Mouse (Mus musculus): ENCODE data around the gene Plekhg3. TPM values are rescaled to one million over a fixed set of nuclear protein-coding genes. Genes with fewer than 3 reads are reported as not detected.
A peak's percentile ranks its signal among the peaks of the same experiment; 100 is the strongest.

Gene Plekhg3
- total and polyA plus RNA-seq, 2 experiments from 2014 or later = 1.1 to 4.1 TPM

DNA sequence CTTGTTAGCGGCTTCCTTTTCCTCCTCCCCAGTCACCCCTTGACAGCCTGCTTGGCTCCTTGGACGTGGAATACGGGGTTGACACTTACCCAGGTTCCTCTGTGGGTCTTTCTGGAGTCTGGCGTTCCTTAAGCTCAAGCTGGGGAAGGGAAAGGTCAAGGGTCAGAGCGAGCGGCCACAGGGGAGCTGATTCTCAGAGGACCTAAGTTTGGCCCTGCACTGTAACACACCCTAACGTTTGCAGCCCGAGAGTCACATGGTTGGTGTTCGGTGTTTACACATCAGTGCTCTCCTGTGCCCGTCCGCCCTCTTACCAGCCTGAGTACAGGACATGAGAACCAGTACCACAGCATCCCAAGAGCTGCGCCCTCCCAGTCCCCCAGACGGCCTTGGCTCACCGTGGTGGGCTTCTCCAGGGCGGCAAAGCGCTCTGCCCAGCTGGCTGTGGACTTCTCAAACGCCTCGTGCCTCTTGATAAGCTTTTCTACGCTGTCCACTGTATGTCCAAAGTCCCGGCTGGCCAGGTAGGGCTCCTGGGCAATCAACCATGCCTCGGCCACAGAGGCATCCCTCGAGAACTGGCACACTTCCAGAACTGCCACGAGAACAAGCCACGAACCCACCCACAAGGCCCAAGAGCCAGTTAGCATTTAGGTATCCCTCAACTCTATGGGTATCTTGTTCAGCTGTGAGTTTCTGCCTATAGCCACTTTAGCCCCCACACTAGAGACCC lies 67.7 kb downstream of the Plekhg3 start:
- DNase-seq (no peak), ATAC-seq (no peak)
- no peak for TF ChIP-seq CTCF (IDR thresholded peaks at IDR 0.05; ENCODE audit: low read depth)
- 78% methylated on average over 24 of the region's 24 CpGs for WGBS
- H3K9ac ChIP-seq = no peak overlapping the region
- H3K36me3 ChIP-seq (ENCODE audit: insufficient read depth) = 0 out of 2 replicates have a peak, but pooled peaks cover 4% of the 10 kb centered on the region
- H3K9me3 ChIP-seq (ENCODE audit: low read length) = no peaks in the 10 kb centered on the region
- H3K27me3 ChIP-seq (ENCODE audit: insufficient read depth, low read length) = no peaks in the 10 kb centered on the region
- peaks cover 3% of the 10 kb centered on the region; the same call in 1 of the 2 replicates for H3K4me1 ChIP-seq (ENCODE audit: insufficient read depth)
- no peak overlapping the region for H3K4me2 ChIP-seq (ENCODE audit: low read depth)
- H3K27ac ChIP-seq (ENCODE audit: low read depth, low read length) = no peak overlapping the region
- no peak overlapping the region for H3K4me3 ChIP-seq (ENCODE audit: low read depth, low read length)

GRCm38 (mm10) chr12:76603779-76604178 lies 73.1 kb downstream of the Plekhg3 start:
- Histone ChIP-seq H3K4me1 (ENCODE audit: insufficient read depth) (no peaks in the 10 kb centered on the region), H3K36me3 (ENCODE audit: insufficient read depth) (0 out of 2 replicates have a peak, but pooled peaks cover 4% of the 10 kb centered on the region), H3K9me3 (ENCODE audit: low read length) (no peaks in the 10 kb centered on the region), H3K27me3 (ENCODE audit: insufficient read depth, low read length) (no peaks in the 10 kb centered on the region), H3K4me3 (ENCODE audit: low read depth, low read length) (no peak overlapping the region), H3K27ac (ENCODE audit: low read depth, low read length) (no peak overlapping the region), H3K9ac (no peak overlapping the region), H3K4me2 (ENCODE audit: low read depth) (no peak overlapping the region)
- TF ChIP-seq CTCF (IDR thresholded peaks at IDR 0.05; ENCODE audit: low read depth) = no peak
- no peak for DNase-seq
- 93% methylated on average over 9 of the region's 9 CpGs for WGBS
- no peak for ATAC-seq

- DNase-seq = no peak
- no peak overlapping the region for H3K27ac ChIP-seq (ENCODE audit: low read depth, low read length)
- no peaks in the 10 kb centered on the region for H3K27me3 ChIP-seq (ENCODE audit: insufficient read depth, low read length)
- H3K9ac ChIP-seq = no peak overlapping the region
- 62% methylated on average over 4 of the region's 4 CpGs for WGBS
- no peak for TF ChIP-seq CTCF (IDR thresholded peaks at IDR 0.05; ENCODE audit: low read depth)
- H3K4me3 ChIP-seq (ENCODE audit: low read depth, low read length) = no peak overlapping the region
- H3K4me2 ChIP-seq (ENCODE audit: low read depth) = no peak overlapping the region
- H3K4me1 ChIP-seq (ENCODE audit: insufficient read depth) = no peaks in the 10 kb centered on the region
- ATAC-seq = no peak
- 0 out of 2 replicates have a peak, but pooled peaks cover 4% of the 10 kb centered on the region for H3K36me3 ChIP-seq (ENCODE audit: insufficient read depth)
- no peaks in the 10 kb centered on the region for H3K9me3 ChIP-seq (ENCODE audit: low read length)
Measured at GRCm38 (mm10) chr12:76604546-76604945, 73.9 kb downstream of the Plekhg3 start.

- H3K9ac ChIP-seq = no peak overlapping the region
- H3K36me3 ChIP-seq (ENCODE audit: insufficient read depth) = 0 out of 2 replicates have a peak, but pooled peaks cover 4% of the 10 kb centered on the region
- ATAC-seq (no peak), DNase-seq (no peak)
- no peaks in the 10 kb centered on the region for H3K4me1 ChIP-seq (ENCODE audit: insufficient read depth)
- 69% methylated on average over 3 of the region's 3 CpGs for WGBS
- H3K4me3 ChIP-seq (ENCODE audit: low read depth, low read length) = no peak overlapping the region
- no peak overlapping the region for H3K27ac ChIP-seq (ENCODE audit: low read depth, low read length)
- no peak overlapping the region for H3K4me2 ChIP-seq (ENCODE audit: low read depth)
- H3K9me3 ChIP-seq (ENCODE audit: low read length) = no peaks in the 10 kb centered on the region
- TF ChIP-seq CTCF (IDR thresholded peaks at IDR 0.05; ENCODE audit: low read depth) = 0 out of 2 replicates have a peak, but pooled peaks have one; percentile 10
- H3K27me3 ChIP-seq (ENCODE audit: insufficient read depth, low read length) = no peaks in the 10 kb centered on the region
Measured at GRCm38 (mm10) chr12:76605837-76606236, 75.1 kb downstream of the Plekhg3 start.

DNA sequence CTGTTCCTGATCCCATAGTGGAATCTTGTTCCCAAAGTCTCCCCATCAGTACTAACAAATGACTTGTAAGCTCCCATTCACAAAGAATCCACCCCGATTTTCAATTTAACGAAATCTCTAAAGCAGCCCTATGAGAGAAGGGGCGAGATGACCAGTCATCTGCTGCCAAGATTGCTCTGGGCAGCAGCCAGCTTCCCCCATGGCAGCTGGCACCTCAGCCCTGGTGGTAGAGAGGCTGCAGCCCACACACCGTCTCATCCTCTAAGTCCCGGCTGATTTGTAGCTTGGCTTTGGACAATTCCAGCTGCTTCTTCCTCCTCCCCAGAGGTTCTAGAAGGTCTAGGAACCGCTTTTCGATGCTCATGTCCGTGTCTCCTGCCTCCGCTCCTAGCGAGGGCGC lies 77.5 kb downstream of the Plekhg3 start:
- ATAC-seq (peak; percentile 29; the same call in 1 of the 2 replicates), DNase-seq (no peak)
- Histone ChIP-seq H3K4me3 (ENCODE audit: low read depth, low read length) (no peak overlapping the region), H3K27me3 (ENCODE audit: insufficient read depth, low read length) (no peaks in the 10 kb centered on the region), H3K9me3 (ENCODE audit: low read length) (no peaks in the 10 kb centered on the region), H3K36me3 (ENCODE audit: insufficient read depth) (0 out of 2 replicates have a peak, but pooled peaks cover 3% of the 10 kb centered on the region), H3K27ac (ENCODE audit: low read depth, low read length) (no peak overlapping the region), H3K4me1 (ENCODE audit: insufficient read depth) (no peaks in the 10 kb centered on the region), H3K4me2 (ENCODE audit: low read depth) (no peak overlapping the region), H3K9ac (no peak overlapping the region)
- WGBS = 67% methylated on average over 11 of the region's 11 CpGs
- no peak for TF ChIP-seq CTCF (IDR thresholded peaks at IDR 0.05; ENCODE audit: low read depth)

DNA sequence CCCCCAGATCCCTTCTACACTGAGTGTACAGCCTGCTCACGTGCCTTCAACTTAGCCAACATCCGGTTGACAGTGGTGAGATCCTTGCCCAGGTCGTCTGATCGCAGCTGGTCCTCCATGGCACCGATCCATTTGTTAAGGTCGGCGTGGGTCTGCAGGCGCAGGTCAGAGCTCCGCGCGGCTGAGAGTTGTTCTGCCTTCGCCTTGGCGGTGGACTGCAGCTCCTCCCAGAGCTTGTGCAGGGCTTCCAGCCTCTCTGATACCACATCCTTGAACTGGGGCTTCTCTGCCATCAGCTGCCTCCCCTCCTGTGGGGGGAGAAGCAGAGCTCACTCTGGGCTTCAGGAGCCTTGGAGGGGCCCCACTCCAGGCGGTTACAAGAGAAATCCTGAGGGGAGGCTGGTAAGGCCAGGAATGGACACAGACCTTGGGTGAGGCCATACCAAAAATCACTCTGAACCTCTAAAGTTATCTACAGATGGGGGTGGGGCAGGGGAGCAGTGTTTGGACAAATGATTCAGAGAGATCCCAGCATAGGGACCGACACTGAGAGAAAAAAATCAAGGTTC lies 78.4 kb downstream of the Plekhg3 start:
- Histone ChIP-seq H3K27ac (ENCODE audit: low read depth, low read length) (no peak overlapping the region), H3K9me3 (ENCODE audit: low read length) (no peaks in the 10 kb centered on the region), H3K4me2 (ENCODE audit: low read depth) (no peak overlapping the region), H3K9ac (no peak overlapping the region), H3K36me3 (ENCODE audit: insufficient read depth) (0 out of 2 replicates have a peak, but pooled peaks cover 3% of the 10 kb centered on the region), H3K27me3 (ENCODE audit: insufficient read depth, low read length) (no peaks in the 10 kb centered on the region), H3K4me1 (ENCODE audit: insufficient read depth) (no peaks in the 10 kb centered on the region), H3K4me3 (ENCODE audit: low read depth, low read length) (no peak overlapping the region)
- WGBS = 83% methylated on average over 15 of the region's 15 CpGs
- TF ChIP-seq CTCF (IDR thresholded peaks at IDR 0.05; ENCODE audit: low read depth) = no peak
- ATAC-seq = no peak
- no peak for DNase-seq

DNA sequence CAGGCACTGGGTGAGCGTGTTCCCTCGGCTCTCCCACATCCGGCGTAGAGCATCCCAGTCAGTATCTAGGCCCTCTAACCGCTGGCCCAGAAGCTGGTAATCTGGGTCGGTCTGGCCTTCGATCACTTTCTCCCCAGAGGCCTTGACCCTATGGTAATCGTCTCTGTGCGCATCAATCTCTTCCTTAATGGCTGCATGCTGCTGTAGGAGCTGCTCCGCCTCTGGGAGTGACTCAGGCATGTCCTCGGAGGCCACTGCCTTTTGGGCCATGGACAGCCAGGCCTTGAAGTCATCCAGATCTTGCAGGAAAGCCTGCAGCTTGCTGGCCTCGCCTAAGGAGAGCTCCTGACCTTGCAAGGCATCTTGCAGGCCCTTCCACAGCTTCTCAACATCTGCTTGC lies 81.9 kb downstream of the Plekhg3 start:
- Histone ChIP-seq H3K27me3 (ENCODE audit: insufficient read depth, low read length) (no peaks in the 10 kb centered on the region), H3K9me3 (ENCODE audit: low read length) (no peaks in the 10 kb centered on the region), H3K36me3 (ENCODE audit: insufficient read depth) (0 out of 2 replicates have a peak, but pooled peaks cover 3% of the 10 kb centered on the region), H3K4me1 (ENCODE audit: insufficient read depth) (no peaks in the 10 kb centered on the region), H3K27ac (ENCODE audit: low read depth, low read length) (no peak overlapping the region), H3K4me2 (ENCODE audit: low read depth) (no peak overlapping the region), H3K9ac (no peak overlapping the region), H3K4me3 (ENCODE audit: low read depth, low read length) (no peak overlapping the region)
- WGBS = 89% methylated on average over 12 of the region's 12 CpGs
- DNase-seq (no peak), ATAC-seq (no peak)
- no peak for TF ChIP-seq CTCF (IDR thresholded peaks at IDR 0.05; ENCODE audit: low read depth)
